Mouse (Mus musculus): ENCODE measurements around the gene Galnt16. TPM values are rescaled to one million over a fixed set of nuclear protein-coding genes. Genes with fewer than 3 reads are reported as not detected.
A peak's percentile ranks its signal among the peaks of the same experiment; 100 is the strongest.

Gene Galnt16
- 13.6 and 14.3 TPM in 2 replicates for polyA plus RNA-seq (2015; fragmentation: Nextera tagmentation; extraction: Ambion mirVana)

- H3K4me3 ChIP-seq (replicated peaks), result peak within 1 kb of the TSS; percentile 64
- H3K9ac ChIP-seq, result peak within 1 kb of the TSS; percentile 39
- peaks cover 5% of the 10 kb centered on the region for H3K4me1 ChIP-seq
- peak within 1 kb of the TSS; percentile 59 for H3K27ac ChIP-seq
- H3K27me3 ChIP-seq (replicated peaks), result peaks cover 39% of the 10 kb centered on the region
- H3K36me3 ChIP-seq, result no peaks in the 10 kb centered on the region
- ATAC-seq (ENCODE audit: insufficient read depth, low FRiP score, low read depth), result no peak
- H3K4me2 ChIP-seq, result peak within 1 kb of the TSS; percentile 97
- H3K9me3 ChIP-seq, result no peaks in the 10 kb centered on the region
- WGBS, result 11% methylated on average over 14 of the region's 14 CpGs
Observed at GRCm38 (mm10) chr12:80517977-80518376, at the start of gene Galnt16. Gene Galnt16 (plus strand): TSS chr12:80518277.

- no peak for ATAC-seq (ENCODE audit: insufficient read depth, low FRiP score, low read depth)
- WGBS, result 89% methylated on average over 2 of the region's 2 CpGs
Observed at GRCm38 (mm10) chr12:80470206-80470605, 47.9 kb upstream of the Galnt16 start.

DNA sequence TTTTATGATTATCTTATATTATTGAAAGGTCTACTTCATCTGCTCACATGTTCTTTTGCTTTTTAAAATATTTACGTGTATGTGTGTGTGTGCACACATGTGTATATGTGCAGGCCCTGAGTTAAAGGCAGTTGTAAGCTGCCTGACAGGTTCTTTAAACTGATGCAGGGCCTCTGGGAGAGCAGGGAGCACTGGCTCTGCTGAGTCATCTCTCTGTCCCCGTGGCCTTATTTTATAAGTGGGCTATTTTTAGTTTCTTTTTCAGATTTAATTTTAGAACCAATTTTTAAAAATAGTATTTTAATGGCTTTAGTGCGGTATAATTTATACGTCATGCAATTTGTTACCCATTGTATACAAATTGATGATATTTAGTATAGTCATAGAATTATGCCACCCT, 46.2 kb upstream of the Galnt16 start:
- Histone ChIP-seq H3K4me1 (no peaks in the 10 kb centered on the region), H3K27me3 (replicated peaks) (no peaks in the 10 kb centered on the region), H3K4me3 (replicated peaks) (no peak overlapping the region), H3K4me2 (no peak overlapping the region), H3K9ac (no peak overlapping the region), H3K27ac (no peak overlapping the region), H3K36me3 (0 out of 2 replicates have a peak, but pooled peaks cover 2% of the 10 kb centered on the region), H3K9me3 (no peaks in the 10 kb centered on the region)
- ATAC-seq (ENCODE audit: insufficient read depth, low FRiP score, low read depth), result no peak
- 61% methylated on average over 4 of the region's 4 CpGs for WGBS

More at GRCm38 (mm10) chr12:80470206-80470605, 47.9 kb upstream of the Galnt16 start:
- H3K9me3 ChIP-seq, result no peaks in the 10 kb centered on the region
- no peak overlapping the region for H3K9ac ChIP-seq
- no peak overlapping the region for H3K4me3 ChIP-seq (replicated peaks)
- no peaks in the 10 kb centered on the region for H3K4me1 ChIP-seq
- no peak overlapping the region for H3K27ac ChIP-seq
- H3K27me3 ChIP-seq (replicated peaks), result no peaks in the 10 kb centered on the region
- no peaks in the 10 kb centered on the region for H3K36me3 ChIP-seq
- no peak overlapping the region for H3K4me2 ChIP-seq

DNA sequence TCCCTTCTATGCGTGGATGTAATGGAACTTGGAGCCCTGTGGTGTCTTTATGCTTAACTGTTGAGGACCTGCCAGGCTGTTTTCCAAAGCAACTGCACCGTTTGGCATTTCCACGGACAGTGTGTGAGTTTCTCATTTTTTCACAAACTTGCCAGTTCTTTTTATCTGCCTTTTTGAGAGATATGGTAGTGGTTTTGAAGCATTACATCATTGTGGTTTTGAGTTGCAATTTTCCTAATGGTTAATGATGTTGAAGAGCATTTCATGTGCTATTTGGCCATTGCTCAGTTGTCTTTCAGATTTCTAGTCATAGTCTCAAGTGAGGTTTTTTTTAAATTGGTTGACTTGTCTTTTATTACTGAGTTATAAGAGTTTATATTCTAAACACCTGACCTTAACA, 44.3 kb upstream of the Galnt16 start:
- H3K9me3 ChIP-seq, result no peaks in the 10 kb centered on the region
- 0 out of 2 replicates have a peak, but pooled peaks cover 2% of the 10 kb centered on the region for H3K36me3 ChIP-seq
- no peaks in the 10 kb centered on the region for H3K27me3 ChIP-seq (replicated peaks)
- no peak overlapping the region for H3K27ac ChIP-seq
- no peak overlapping the region for H3K4me2 ChIP-seq
- no peak overlapping the region for H3K9ac ChIP-seq
- H3K4me3 ChIP-seq (replicated peaks), result no peak overlapping the region
- H3K4me1 ChIP-seq, result no peaks in the 10 kb centered on the region
- ATAC-seq (ENCODE audit: insufficient read depth, low FRiP score, low read depth), result no peak
- 85% methylated on average over 3 of the region's 3 CpGs for WGBS

GRCm38 (mm10) chr12:80479986-80480385, 38.1 kb upstream of the Galnt16 start:
- 0 out of 2 replicates have a peak, but pooled peaks cover 6% of the 10 kb centered on the region for H3K36me3 ChIP-seq
- 82% methylated on average over 3 of the region's 3 CpGs for WGBS

GRCm38 (mm10) chr12:80483397-80483796, 34.7 kb upstream of the Galnt16 start:
- Histone ChIP-seq H3K36me3 (0 out of 2 replicates have a peak, but pooled peaks cover 3% of the 10 kb centered on the region), H3K4me1 (no peaks in the 10 kb centered on the region), H3K27ac (no peak overlapping the region), H3K9me3 (no peaks in the 10 kb centered on the region), H3K4me2 (no peak overlapping the region), H3K4me3 (replicated peaks) (no peak overlapping the region), H3K9ac (no peak overlapping the region), H3K27me3 (replicated peaks) (no peaks in the 10 kb centered on the region)
- ATAC-seq (ENCODE audit: insufficient read depth, low FRiP score, low read depth), result no peak
- 55% methylated on average over 3 of the region's 3 CpGs for WGBS

More at GRCm38 (mm10) chr12:80479986-80480385, 38.1 kb upstream of the Galnt16 start:
- Histone ChIP-seq H3K9me3 (no peaks in the 10 kb centered on the region), H3K9ac (no peak overlapping the region), H3K4me3 (replicated peaks) (no peak overlapping the region), H3K27me3 (replicated peaks) (no peaks in the 10 kb centered on the region), H3K4me2 (no peak overlapping the region), H3K27ac (no peak overlapping the region), H3K4me1 (no peaks in the 10 kb centered on the region)
- ATAC-seq (ENCODE audit: insufficient read depth, low FRiP score, low read depth), result no peak

DNA sequence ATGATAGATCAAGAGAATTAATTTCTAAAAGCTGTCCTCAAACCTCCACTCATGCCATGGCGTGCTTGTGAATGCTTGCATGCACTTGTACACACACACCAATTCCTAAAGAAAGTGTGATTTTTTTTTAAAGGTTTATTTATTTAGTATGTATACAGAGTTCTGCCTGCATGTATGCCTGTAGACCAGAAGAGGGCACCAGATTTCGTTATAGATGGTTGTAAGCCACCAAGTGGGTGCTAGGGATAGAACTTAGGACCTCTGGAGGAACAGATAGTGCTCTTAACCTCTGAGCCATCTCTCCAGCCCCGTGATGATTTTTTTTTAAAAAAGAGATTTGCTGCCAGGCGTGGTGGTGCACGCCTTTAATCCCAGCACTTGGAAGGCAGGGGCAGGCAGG, 24.8 kb upstream of the Galnt16 start:
- Histone ChIP-seq H3K36me3 (peaks cover 23% of the 10 kb centered on the region), H3K27ac (no peak overlapping the region), H3K4me1 (no peaks in the 10 kb centered on the region), H3K4me2 (no peak overlapping the region), H3K9me3 (no peaks in the 10 kb centered on the region), H3K27me3 (replicated peaks) (no peaks in the 10 kb centered on the region), H3K4me3 (replicated peaks) (no peak overlapping the region), H3K9ac (no peak overlapping the region)
- no peak for ATAC-seq (ENCODE audit: insufficient read depth, low FRiP score, low read depth)
- WGBS, result 93% methylated on average over 5 of the region's 5 CpGs

GRCm38 (mm10) chr12:80495691-80496090, 22.4 kb upstream of the Galnt16 start:
- no peak for ATAC-seq (ENCODE audit: insufficient read depth, low FRiP score, low read depth)
- H3K9me3 ChIP-seq, result no peaks in the 10 kb centered on the region
- H3K4me1 ChIP-seq, result no peaks in the 10 kb centered on the region
- H3K27me3 ChIP-seq (replicated peaks), result no peaks in the 10 kb centered on the region
- peaks cover 14% of the 10 kb centered on the region for H3K36me3 ChIP-seq
- 47% methylated on average over 1 of the region's 1 CpGs for WGBS
- H3K9ac ChIP-seq, result no peak overlapping the region
- no peak overlapping the region for H3K4me3 ChIP-seq (replicated peaks)
- H3K4me2 ChIP-seq, result no peak overlapping the region
- H3K27ac ChIP-seq, result no peak overlapping the region

DNA sequence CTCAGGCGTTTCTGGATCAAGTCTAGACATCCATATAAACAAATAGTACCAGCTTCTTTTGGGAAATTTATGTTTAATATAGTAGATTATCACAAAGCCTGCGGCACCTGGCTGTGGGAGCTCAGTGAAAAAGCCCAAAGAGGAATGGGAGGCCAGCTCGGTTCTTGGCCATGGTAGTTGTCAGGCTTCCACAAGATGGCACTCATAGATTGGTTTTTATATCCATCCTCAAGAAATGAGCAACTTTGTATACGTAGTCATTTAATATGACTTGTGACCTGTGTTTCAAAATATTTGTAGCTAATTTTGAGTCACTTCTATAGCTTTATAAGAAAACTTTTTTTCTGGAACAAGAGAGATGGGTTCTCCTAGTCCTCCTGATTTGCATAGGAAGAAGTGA, 19.7 kb upstream of the Galnt16 start:
- no peak for ATAC-seq (ENCODE audit: insufficient read depth, low FRiP score, low read depth)
- no peaks in the 10 kb centered on the region for H3K27me3 ChIP-seq (replicated peaks)
- no peaks in the 10 kb centered on the region for H3K4me1 ChIP-seq
- peaks cover 4% of the 10 kb centered on the region for H3K36me3 ChIP-seq
- H3K9me3 ChIP-seq, result no peaks in the 10 kb centered on the region
- no peak overlapping the region for H3K27ac ChIP-seq
- WGBS, result 44% methylated on average over 4 of the region's 4 CpGs
- no peak overlapping the region for H3K4me2 ChIP-seq
- H3K9ac ChIP-seq, result no peak overlapping the region
- H3K4me3 ChIP-seq (replicated peaks), result no peak overlapping the region

DNA sequence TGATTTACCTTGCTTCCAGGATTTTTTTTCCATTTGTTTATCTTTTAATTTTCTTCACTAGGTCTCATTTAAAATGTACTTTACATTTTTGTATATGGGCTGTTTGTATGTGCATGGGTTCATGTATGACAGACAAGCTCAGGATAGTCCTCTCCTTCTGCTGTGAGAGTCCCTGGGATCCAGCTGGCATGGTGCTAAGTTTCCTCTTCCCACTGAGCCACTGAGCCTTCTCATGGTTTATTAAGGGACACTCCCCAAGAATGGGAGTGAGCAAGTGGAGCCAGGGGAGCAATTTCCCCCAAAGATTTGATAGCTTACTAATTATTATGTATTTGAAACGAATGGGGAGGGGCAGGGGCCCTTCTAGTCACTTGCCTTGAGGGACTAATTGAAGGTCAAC, 17.6 kb upstream of the Galnt16 start:
- H3K9ac ChIP-seq, result no peak overlapping the region
- peaks cover 2% of the 10 kb centered on the region; the same call in 1 of the 2 replicates for H3K36me3 ChIP-seq
- no peak overlapping the region for H3K4me3 ChIP-seq (replicated peaks)
- H3K27ac ChIP-seq, result no peak overlapping the region
- no peaks in the 10 kb centered on the region for H3K9me3 ChIP-seq
- ATAC-seq (ENCODE audit: insufficient read depth, low FRiP score, low read depth), result no peak
- WGBS, result 57% methylated on average over 1 of the region's 1 CpGs
- no peaks in the 10 kb centered on the region for H3K27me3 ChIP-seq (replicated peaks)
- no peaks in the 10 kb centered on the region for H3K4me1 ChIP-seq
- H3K4me2 ChIP-seq, result no peak overlapping the region

DNA sequence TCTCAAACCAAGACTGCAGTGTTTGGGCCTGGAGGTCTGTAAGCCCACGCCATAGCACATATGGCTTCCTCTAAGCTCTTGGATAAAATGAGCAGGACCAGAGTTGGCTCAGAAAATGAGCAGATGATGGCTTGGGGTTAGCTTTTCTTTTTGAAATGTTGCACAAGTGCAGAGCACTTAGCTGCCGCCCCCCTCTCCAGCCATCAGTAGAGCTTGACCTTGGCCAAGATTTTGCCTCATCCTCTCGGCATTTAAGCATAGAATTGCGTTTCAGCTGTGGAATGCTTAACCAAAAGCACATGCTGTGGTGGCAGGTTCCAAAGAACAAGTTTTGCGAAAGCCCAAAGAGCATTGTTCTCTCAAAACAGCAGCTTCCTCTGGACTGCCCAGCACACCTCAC, 13.4 kb upstream of the Galnt16 start:
- ATAC-seq (ENCODE audit: insufficient read depth, low FRiP score, low read depth), result no peak; the same call in 1 of the 2 replicates
- Histone ChIP-seq H3K36me3 (peaks cover 2% of the 10 kb centered on the region; the same call in 1 of the 2 replicates), H3K27ac (no peak overlapping the region), H3K4me2 (no peak overlapping the region), H3K9me3 (no peaks in the 10 kb centered on the region), H3K27me3 (replicated peaks) (no peaks in the 10 kb centered on the region), H3K4me1 (no peaks in the 10 kb centered on the region), H3K9ac (no peak overlapping the region), H3K4me3 (replicated peaks) (no peak overlapping the region)
- WGBS, result 72% methylated on average over 5 of the region's 5 CpGs

DNA sequence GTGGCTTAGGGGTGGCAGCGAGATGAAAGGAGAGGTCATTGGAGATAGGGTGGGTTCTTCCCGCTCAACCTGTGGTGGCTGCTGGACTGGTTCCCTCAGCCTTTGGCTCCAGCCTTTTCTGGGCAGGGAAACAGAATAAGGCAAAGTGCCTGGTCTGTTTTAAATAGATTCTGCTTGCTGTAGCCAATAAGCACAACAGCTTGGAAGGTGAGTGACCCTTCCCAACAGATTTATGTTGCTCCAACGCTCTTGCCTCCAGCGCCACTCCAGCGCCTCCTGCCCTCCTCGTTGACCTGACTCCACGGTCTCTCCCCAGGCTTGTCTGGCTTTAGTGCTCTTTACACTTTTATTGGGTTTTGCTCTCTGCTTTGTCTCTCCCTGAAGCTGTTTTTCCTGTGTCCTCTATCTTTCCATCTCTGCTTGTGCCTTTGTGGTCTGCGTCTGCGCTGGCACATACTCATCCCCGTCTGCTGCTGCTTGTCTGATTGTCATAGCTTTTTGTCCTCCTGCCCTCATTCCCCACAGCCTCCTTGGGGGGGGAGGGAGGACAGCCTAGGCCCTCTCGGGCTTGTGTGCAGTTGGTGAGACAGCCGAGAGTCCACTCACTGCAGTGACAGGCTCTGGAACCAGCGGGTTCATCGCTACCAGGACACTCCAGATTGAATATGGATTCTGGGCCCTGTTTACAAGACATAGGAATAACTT, 10.9 kb upstream of the Galnt16 start:
- Histone ChIP-seq H3K4me1 (no peaks in the 10 kb centered on the region), H3K9ac (no peak overlapping the region), H3K27me3 (replicated peaks) (no peaks in the 10 kb centered on the region), H3K9me3 (no peaks in the 10 kb centered on the region), H3K27ac (no peak overlapping the region), H3K36me3 (no peaks in the 10 kb centered on the region), H3K4me2 (no peak overlapping the region), H3K4me3 (replicated peaks) (no peak overlapping the region)
- no peak for ATAC-seq (ENCODE audit: insufficient read depth, low FRiP score, low read depth)
- 50% methylated on average over 14 of the region's 14 CpGs for WGBS

Data from stomach, embryonic 15.5 days (tissue).